Mouse (Mus musculus) Muller cell, postnatal 12 days (primary cell): ENCODE data around the gene Fam71a.
A peak's percentile ranks its signal among the peaks of the same experiment; 100 is the strongest.
"Not testable (repeated sequence)": the region's sequence is repeated elsewhere in the genome, so short reads cannot be mapped to it uniquely, and the experiment has no call there.

Experiments used
- DNase-seq: peaks from one replicate; pipeline ENCODE4 v3.0.0-alpha.2; 2015; ENCODE audit errors: inconsistent ontology term

Gene Fam71a

DNA sequence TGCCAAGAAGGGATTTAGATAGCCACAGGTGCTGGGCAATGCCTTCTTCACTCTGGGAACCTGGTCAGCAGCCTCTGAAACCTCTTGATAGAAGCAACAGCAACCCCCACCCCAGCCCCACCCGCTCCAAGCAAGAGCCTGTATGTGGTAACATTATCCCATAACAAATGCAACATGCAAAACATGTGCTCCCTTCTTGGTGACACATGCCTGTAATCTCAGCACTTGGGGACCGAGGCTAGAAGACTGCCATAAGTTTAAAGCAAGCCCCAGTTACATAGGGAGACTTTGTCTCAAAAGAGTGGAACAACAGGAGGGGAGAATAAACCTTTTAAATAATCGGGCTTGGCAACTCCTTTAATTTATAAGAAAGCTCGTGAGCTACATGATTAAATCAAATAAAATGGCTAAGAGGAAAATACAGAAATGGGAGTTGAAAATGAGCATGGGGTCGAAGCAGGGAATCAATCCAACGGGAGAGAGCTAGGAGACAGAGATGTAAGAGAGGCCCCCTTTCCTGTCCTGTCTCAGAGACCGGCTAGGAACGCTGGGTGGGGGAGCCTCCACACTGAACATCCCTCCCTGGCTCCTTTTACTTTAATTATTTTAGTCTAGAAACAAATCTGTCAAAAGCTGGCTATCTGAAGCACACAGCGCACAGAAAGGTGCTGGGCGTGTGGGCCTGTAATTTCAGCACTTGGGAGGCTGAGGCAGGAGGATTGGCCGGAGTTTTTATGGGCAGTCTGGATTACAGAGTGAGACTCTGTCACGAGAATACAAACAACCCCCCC, 17.0 kb upstream of the Fam71a start:
- DNase-seq: no peak

GRCm38 (mm10) chr1:191180397-191180796, 15.8 kb upstream of the Fam71a start:
- DNase-seq: no peak

DNA sequence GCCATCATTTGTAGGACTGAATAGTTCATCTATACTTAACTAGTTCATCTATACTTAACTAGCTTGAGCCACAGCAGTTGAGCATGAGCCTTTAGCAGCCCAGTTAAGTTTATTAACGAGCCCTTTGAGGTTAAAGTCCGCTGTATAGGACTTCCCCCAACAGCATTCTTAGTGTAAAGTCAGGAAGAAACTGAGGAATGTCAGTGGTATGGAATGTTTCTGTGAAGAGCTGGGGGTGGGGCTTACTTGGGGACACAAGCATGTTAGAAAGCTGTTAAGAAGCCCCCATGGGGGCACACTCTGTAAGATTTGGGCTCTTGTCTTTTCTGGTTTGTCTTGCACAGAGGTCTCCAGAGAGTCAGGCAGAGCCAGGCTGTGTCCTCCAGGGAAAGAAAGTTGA, 15.2 kb upstream of the Fam71a start:
- DNase-seq: no peak

DNA sequence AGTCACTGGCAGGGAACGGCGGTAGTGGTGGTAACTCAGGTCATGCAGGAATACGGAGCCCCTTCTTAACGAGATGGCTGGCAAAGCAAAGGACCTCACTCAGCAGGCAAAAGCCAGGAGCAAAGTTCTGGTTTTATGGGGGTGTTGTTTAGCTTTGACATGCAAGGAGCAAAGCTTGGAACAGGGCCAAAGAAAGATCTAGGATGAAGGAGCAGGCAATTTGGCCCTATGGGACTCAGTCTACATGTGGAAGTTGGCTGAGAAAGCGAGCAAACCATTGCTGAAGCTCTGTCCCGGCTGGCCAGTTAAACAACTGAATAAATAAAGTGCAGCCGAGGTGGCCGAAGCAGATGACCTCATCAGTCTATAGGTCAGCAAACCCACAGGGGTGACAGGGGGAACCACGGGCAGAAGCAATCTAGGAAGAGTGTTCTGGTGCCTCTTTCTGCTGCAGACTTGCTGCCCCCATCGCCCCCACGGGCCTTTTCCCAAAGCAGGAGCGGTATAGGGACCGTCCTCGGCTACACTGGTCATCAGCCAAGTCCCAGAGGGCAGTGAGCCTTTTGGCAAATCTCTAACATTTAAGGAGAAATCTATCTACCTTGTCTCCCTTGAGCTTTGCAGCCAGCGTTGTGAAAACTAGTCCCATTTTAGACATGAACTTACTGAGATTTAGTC, 14.0 kb upstream of the Fam71a start:
- no peak for DNase-seq

DNA sequence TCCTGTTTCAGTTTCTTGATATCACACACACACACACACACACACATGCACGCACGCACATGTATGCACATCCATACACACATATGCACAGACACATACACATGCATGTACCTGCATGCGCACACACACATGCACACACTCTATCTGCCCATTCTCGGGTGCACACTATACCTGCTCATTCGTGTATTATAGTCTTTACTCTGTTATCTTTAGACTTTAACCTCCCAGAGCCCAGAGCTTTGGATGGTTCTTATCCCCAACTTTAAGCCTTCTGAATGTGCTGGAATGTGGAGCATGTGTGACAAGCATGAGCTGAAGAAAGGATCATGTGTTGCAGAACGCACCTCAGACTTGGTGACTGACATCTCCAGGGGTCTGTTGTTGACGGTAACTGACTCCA, 12.3 kb upstream of the Fam71a start:
- DNase-seq: no peak

DNA sequence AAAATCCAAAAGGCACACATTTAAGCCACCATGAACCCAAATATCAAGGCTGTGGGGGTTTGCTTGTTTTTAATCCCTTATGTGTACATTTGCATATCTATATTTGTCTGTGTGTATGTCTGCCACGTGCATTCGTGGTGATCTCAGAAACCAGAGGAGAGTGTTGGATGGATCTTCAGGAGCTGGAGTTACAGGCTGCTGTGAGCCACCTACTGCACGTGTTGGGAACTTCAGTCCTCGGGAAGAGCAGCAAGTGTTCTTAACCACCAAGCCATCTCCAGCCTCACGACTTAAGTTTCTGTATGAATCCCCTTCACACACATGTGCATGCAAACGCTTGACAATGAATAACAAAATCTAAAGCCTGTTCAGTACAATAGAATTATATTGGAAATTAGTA, 7.9 kb upstream of the Fam71a start:
- peak; percentile 34 for DNase-seq

GRCm38 (mm10) chr1:191170444-191170843, 5.8 kb upstream of the Fam71a start:
- no peak for DNase-seq

GRCm38 (mm10) chr1:191166189-191166588, 1.6 kb upstream of the Fam71a start:
- DNase-seq: no peak

GRCm38 (mm10) chr1:191154314-191154713, 10.3 kb downstream of the Fam71a start:
- DNase-seq: no peak

DNA sequence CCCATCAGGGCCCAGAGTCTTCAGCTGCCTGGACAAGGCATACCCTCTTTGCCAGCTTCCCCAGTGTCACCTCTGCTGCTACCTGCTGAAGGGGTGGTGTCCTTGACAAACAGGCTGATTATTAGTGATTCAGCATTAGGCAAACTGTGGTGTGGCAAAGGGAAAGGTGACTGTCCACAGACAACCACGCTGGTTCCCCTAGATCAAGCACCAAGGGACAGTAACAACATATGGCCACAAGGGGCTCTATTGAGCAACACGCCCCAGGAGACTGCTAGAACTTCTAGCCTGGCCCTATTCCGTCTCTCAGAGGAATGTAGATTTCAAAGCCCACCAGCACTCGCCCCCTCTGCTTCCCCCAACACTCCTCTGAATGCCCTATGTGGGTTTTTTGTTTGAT, 11.6 kb downstream of the Fam71a start:
- no peak for DNase-seq

- no peak for DNase-seq
Measured at GRCm38 (mm10) chr1:191150924-191151605, 13.6 kb downstream of the Fam71a start.

GRCm38 (mm10) chr1:191149489-191149888, 15.1 kb downstream of the Fam71a start:
- DNase-seq: not testable (repeated sequence)

GRCm38 (mm10) chr1:191140983-191141382, 23.6 kb downstream of the Fam71a start:
- peak; percentile 38 for DNase-seq

DNA sequence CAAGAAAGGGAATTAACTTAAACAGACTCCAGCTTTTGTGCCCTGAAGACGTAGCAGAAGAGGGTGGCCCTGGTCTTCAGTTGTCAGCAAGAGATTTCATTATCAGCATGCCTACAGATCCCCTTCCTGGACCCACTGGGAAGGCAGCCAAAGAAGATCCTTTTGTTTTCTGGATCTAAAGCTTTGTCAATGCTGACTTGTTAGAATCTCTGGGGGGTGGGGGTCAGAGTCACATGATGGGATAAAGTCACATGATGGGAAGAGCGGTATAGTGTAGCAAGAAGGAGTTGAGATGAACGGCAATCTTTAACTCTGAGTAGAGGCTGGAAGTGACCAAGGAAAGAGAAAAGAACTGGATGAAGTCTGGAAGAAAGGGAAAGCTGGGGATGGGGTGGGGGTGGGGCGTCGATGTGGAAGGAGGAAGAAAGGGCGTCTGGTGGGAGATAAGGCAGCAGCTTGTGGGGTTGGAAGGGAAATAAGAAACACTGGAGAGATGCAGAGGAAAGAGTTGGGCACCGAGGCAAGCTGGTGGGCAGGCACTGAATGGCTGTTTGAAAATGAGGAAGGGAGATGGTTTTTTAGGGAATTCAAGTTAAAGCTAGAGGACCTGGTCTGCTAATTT, 25.6 kb downstream of the Fam71a start:
- no peak for DNase-seq

DNA sequence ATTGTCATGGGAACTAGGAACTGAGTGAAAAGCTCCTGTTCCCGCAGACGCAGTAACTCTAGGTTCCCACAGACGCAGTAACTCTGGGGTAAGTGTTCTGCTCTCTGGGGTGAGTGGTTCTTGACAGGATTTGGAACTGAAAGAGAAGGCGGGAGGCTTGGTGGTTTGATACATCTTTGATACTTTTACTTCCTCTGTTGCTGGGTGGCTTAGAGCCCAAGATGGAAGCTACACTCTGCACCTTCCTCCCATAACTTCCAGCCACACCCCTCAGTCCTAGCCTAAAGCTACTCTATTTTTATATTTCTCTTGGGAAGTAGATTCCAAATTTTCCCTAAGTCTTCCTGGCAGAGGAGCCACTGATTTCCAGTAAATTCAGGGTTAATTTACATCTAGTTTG, 26.2 kb downstream of the Fam71a start:
- no peak for DNase-seq

- no peak for DNase-seq
Measured at GRCm38 (mm10) chr1:191135406-191135805, 29.2 kb downstream of the Fam71a start.

DNA sequence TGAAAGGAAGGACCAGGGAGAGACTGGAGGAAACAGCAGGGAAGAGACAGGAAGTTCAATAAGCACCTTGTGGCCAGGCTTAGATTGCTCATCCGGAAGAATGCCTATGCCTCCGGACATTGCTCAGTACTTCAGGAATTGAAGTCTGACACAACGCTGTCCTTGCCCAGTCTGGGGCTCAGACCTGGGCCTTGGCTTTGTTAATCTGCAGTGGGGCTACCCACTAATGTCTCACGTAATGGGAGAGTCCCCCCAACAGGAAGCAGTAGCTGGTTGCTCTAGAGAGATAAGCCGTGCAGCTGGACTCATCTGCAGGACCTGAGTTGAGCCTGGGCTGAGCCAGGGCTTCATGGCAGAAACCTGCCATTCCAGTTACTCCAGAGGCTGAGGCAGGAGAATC, 31.7 kb downstream of the Fam71a start:
- no peak for DNase-seq

GRCm38 (mm10) chr1:191132240-191132639, 32.4 kb downstream of the Fam71a start:
- no peak for DNase-seq

DNA sequence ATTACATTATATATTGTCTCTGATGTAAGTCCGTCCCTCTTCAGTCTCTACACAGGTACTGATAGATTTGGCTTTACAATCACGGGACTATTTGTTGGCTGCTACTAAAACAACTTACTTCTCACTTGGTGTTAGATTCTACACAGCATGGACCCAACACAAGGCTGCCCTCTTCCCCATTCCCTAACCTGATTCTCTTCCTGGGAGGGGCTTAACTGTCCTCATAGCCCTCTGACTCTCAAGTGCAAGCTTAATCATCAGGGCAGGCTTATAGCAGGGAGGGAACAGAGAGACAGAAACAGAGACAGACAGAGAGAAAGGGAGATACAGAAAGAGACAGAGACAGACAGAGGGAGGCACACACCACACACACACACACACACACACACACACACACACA, 32.9 kb downstream of the Fam71a start:
- no peak for DNase-seq

DNA sequence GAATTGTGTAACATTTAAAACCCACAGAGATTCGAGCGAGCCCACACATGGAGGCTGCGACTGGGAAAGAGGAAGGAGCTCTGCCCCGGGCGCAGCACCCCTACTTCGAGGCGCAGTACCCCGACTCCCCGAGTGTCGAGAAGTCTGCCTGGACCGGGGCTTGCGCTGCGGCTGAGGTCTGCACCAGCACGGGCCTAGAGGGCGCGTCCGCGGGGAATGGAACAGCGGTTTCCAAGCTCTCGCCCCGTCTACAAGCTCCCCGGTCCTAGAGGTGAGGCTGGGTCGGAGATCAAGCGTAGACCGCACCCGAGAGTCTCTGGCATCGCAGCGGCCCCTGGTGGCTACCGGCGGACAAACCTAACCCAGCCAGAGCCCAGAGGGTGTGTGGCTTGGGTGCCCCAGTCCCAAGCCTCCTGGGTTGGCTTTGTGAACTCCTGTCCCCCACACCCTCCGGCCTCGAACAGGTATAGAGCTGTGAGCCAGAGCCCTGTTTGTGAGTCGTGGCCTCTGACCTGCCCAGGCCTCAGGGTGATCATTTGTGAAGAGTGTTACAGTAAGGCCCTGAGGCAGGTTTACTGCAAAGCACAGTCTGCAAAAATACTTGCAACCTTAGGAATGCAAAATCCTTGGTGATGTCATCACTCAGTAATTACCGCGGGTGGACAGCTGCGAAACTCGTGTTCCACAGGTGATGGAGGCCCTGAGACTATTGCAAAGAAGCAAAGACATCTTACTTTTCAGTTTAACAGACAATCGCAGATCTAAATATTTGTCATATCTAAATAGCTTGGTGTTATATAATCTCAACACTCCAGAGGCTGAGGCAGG, 38.6 kb downstream of the Fam71a start:
- peak; percentile 68 for DNase-seq

DNA sequence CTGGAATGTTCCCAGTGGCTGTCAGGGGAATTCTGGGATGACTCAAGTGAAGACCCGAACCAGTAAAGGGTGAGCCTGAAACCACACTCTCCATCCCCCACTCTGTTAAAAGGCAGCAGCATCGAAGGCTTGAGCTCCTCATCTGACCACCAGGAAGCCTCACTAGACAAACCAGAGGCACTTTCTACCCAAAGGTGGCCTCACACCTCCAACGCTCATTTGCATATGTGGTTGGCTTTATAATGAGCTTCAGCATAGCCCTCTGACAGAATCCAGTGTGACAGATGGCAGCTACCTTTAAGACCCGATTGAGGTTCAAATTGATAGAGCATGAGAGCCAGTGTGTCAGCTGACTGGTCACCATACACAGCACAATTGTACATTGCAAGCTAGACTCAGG, 40.3 kb downstream of the Fam71a start:
- DNase-seq: no peak
